Mouse (Mus musculus): Measurements from ENCODE around the gene Rev3l. TPM values are rescaled to one million over a fixed set of nuclear protein-coding genes. Genes with fewer than 3 reads are reported as not detected.

Rev3l gene
- polyA plus RNA-seq, 1 experiment from 2014 or later, result 10.0 TPM

DNA sequence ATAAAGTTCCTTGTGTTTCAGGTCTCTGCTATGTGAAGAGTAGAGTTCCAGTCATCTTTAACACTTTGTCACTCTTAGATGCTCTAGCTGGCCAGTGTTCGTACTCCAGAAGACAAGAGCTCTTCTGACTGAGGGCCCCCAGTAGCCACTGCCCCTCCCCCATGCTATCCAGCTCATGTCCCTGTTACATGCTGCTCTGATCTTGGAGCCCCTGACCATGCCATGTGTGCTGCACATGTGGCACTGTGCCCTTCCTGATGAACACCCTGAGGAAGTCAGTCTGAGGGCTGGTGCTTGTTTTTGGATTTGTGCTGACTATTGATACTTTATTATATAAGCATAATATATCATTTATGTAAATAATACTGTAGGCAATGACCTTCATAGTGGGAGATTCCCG lies 40.3 kb downstream of the Rev3l start:
- TF ChIP-seq EP300 (optimal IDR thresholded peaks at IDR 0.05) (no peak), CTCF (IDR thresholded peaks at IDR 0.05; ENCODE audit: low read depth) (no peak)
- no peak for ATAC-seq (ENCODE audit: low FRiP score, low TSS enrichment)
- Histone ChIP-seq H3K27ac (replicated peaks) (no peak overlapping the region), H3K36me3 (ENCODE audit: control insufficient read depth, insufficient read depth, low read length) (no peaks in the 10 kb centered on the region), H3K4me1 (replicated peaks; ENCODE audit: control insufficient read depth, insufficient read depth) (no peaks in the 10 kb centered on the region), H3K4me3 (ENCODE audit: low read depth, low read length) (no peak overlapping the region), H3K9ac (ENCODE audit: low read length) (no peak overlapping the region), H3K27me3 (ENCODE audit: control insufficient read depth, insufficient read depth, low read length) (no peaks in the 10 kb centered on the region), H3K4me2 (replicated peaks; ENCODE audit: low read depth) (no peak overlapping the region), H3K9me3 (ENCODE audit: control insufficient read depth, low read length) (no peaks in the 10 kb centered on the region)
- no peak for DNase-seq (ENCODE audit: low spot score)
- WGBS, result 69% methylated on average over 2 of the region's 2 CpGs

GRCm38 (mm10) chr10:39773940-39774726 lies 42.2 kb downstream of the Rev3l start:
- Histone ChIP-seq H3K4me3 (ENCODE audit: low read depth, low read length) (no peak overlapping the region), H3K27me3 (ENCODE audit: control insufficient read depth, insufficient read depth, low read length) (no peaks in the 10 kb centered on the region), H3K36me3 (ENCODE audit: control insufficient read depth, insufficient read depth, low read length) (no peaks in the 10 kb centered on the region), H3K4me2 (replicated peaks; ENCODE audit: low read depth) (no peak overlapping the region), H3K9me3 (ENCODE audit: control insufficient read depth, low read length) (no peaks in the 10 kb centered on the region), H3K9ac (ENCODE audit: low read length) (no peak overlapping the region), H3K4me1 (replicated peaks; ENCODE audit: control insufficient read depth, insufficient read depth) (no peaks in the 10 kb centered on the region), H3K27ac (replicated peaks) (no peak overlapping the region)
- no peak for DNase-seq (ENCODE audit: low spot score)
- no peak for ATAC-seq (ENCODE audit: low FRiP score, low TSS enrichment)
- no peak for TF ChIP-seq CTCF (IDR thresholded peaks at IDR 0.05; ENCODE audit: low read depth)
- no peak for TF ChIP-seq EP300 (optimal IDR thresholded peaks at IDR 0.05)
- WGBS, result 75% methylated on average over 9 of the region's 9 CpGs

DNA sequence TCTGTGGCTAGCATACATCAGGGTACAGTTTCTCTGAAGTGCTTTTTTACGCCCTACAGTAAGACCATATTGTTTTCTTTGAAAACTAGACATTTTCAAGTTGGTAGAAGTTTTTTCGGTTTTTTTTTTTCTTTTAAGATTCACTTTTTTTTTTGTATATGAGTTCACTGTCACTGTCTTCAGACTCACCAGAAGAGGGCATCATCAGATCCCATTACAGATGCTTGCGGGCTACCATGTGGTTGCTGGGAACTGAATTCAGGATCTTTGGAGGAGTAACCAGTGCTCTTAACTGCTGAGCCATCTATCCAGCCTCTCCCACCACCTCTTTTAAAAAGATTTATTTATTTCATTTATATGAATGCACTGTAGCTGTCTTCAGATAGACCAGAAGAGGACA lies 45.0 kb downstream of the Rev3l start:
- no peaks in the 10 kb centered on the region for H3K27me3 ChIP-seq (ENCODE audit: control insufficient read depth, insufficient read depth, low read length)
- H3K4me1 ChIP-seq (replicated peaks; ENCODE audit: control insufficient read depth, insufficient read depth), result no peaks in the 10 kb centered on the region
- ATAC-seq (ENCODE audit: low FRiP score, low TSS enrichment) (no peak), DNase-seq (ENCODE audit: low spot score) (no peak)
- WGBS, result 86% methylated on average over 3 of the region's 3 CpGs
- no peaks in the 10 kb centered on the region for H3K36me3 ChIP-seq (ENCODE audit: control insufficient read depth, insufficient read depth, low read length)
- no peak overlapping the region for H3K4me3 ChIP-seq (ENCODE audit: low read depth, low read length)
- H3K9me3 ChIP-seq (ENCODE audit: control insufficient read depth, low read length), result no peaks in the 10 kb centered on the region
- no peak overlapping the region for H3K9ac ChIP-seq (ENCODE audit: low read length)
- TF ChIP-seq CTCF (IDR thresholded peaks at IDR 0.05; ENCODE audit: low read depth), result peak; percentile 37; the same call in 1 of the 2 replicates
- TF ChIP-seq EP300 (optimal IDR thresholded peaks at IDR 0.05), result no peak
- no peak overlapping the region for H3K27ac ChIP-seq (replicated peaks)
- no peak overlapping the region for H3K4me2 ChIP-seq (replicated peaks; ENCODE audit: low read depth)

GRCm38 (mm10) chr10:39778305-39778704 lies 46.4 kb downstream of the Rev3l start:
- Histone ChIP-seq H3K4me1 (replicated peaks; ENCODE audit: control insufficient read depth, insufficient read depth) (no peaks in the 10 kb centered on the region), H3K27ac (replicated peaks) (no peak overlapping the region), H3K4me3 (ENCODE audit: low read depth, low read length) (no peak overlapping the region), H3K27me3 (ENCODE audit: control insufficient read depth, insufficient read depth, low read length) (no peaks in the 10 kb centered on the region), H3K36me3 (ENCODE audit: control insufficient read depth, insufficient read depth, low read length) (no peaks in the 10 kb centered on the region), H3K9ac (ENCODE audit: low read length) (no peak overlapping the region), H3K4me2 (replicated peaks; ENCODE audit: low read depth) (no peak overlapping the region), H3K9me3 (ENCODE audit: control insufficient read depth, low read length) (no peaks in the 10 kb centered on the region)
- TF ChIP-seq CTCF (IDR thresholded peaks at IDR 0.05; ENCODE audit: low read depth) (no peak), EP300 (optimal IDR thresholded peaks at IDR 0.05) (no peak)
- DNase-seq (ENCODE audit: low spot score) (no peak), ATAC-seq (ENCODE audit: low FRiP score, low TSS enrichment) (no peak)
- WGBS, result 83% methylated on average over 4 of the region's 4 CpGs

DNA sequence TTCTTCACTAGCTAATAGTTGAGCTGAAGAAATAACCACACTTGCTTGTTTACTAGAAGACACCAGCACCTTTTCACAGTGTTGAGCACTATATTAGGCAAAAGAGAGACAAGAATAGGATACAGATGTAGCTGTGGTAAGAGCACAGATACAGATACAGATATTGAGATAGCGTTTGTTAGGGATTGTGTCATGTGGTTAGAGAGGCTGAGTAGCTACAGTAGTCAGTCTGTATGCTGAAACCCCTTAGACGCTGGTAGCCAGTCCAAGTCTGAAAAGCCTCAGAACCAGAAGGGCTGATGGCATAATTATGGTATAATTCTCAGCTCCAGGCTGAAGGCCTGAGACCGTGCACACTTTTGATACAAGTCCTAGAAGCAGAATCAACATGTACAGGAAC lies 53.3 kb downstream of the Rev3l start:
- WGBS, result 83% methylated on average over 3 of the region's 3 CpGs
- Histone ChIP-seq H3K36me3 (ENCODE audit: control insufficient read depth, insufficient read depth, low read length) (no peaks in the 10 kb centered on the region), H3K27me3 (ENCODE audit: control insufficient read depth, insufficient read depth, low read length) (no peaks in the 10 kb centered on the region), H3K4me3 (ENCODE audit: low read depth, low read length) (no peak overlapping the region), H3K4me1 (replicated peaks; ENCODE audit: control insufficient read depth, insufficient read depth) (no peaks in the 10 kb centered on the region), H3K4me2 (replicated peaks; ENCODE audit: low read depth) (no peak overlapping the region), H3K9ac (ENCODE audit: low read length) (no peak overlapping the region), H3K9me3 (ENCODE audit: control insufficient read depth, low read length) (no peaks in the 10 kb centered on the region), H3K27ac (replicated peaks) (no peak overlapping the region)
- ATAC-seq (ENCODE audit: low FRiP score, low TSS enrichment), result no peak
- DNase-seq (ENCODE audit: low spot score), result no peak
- no peak for TF ChIP-seq EP300 (optimal IDR thresholded peaks at IDR 0.05)
- no peak for TF ChIP-seq CTCF (IDR thresholded peaks at IDR 0.05; ENCODE audit: low read depth)

- H3K9me3 ChIP-seq (ENCODE audit: control insufficient read depth, low read length), result no peaks in the 10 kb centered on the region
- no peak overlapping the region for H3K27ac ChIP-seq (replicated peaks)
- no peak overlapping the region for H3K9ac ChIP-seq (ENCODE audit: low read length)
- ATAC-seq (ENCODE audit: low FRiP score, low TSS enrichment), result no peak
- 61% methylated on average over 1 of the region's 1 CpGs for WGBS
- no peaks in the 10 kb centered on the region for H3K4me1 ChIP-seq (replicated peaks; ENCODE audit: control insufficient read depth, insufficient read depth)
- TF ChIP-seq CTCF (IDR thresholded peaks at IDR 0.05; ENCODE audit: low read depth), result peak; percentile 23; the same call in 1 of the 2 replicates
- TF ChIP-seq EP300 (optimal IDR thresholded peaks at IDR 0.05), result no peak
- no peak overlapping the region for H3K4me3 ChIP-seq (ENCODE audit: low read depth, low read length)
- H3K36me3 ChIP-seq (ENCODE audit: control insufficient read depth, insufficient read depth, low read length), result peaks cover 10% of the 10 kb centered on the region; the same call in 1 of the 2 replicates
- no peaks in the 10 kb centered on the region for H3K27me3 ChIP-seq (ENCODE audit: control insufficient read depth, insufficient read depth, low read length)
- DNase-seq (ENCODE audit: low spot score), result no peak
- no peak overlapping the region for H3K4me2 ChIP-seq (replicated peaks; ENCODE audit: low read depth)
These were observed 61.4 kb downstream of the Rev3l start for GRCm38 (mm10) chr10:39793295-39793694.
